Mouse (Mus musculus) neural tube, postnatal 0 days (tissue): Measurements from ENCODE around the gene Jak2. TPM values are rescaled to one million over a fixed set of nuclear protein-coding genes. Genes with fewer than 3 reads are reported as not detected.

Experiments used
- polyA plus RNA-seq: library from polyadenylated mRNA; unstranded; fragments of >200 nt; fragmentation: Nextera tagmentation; extraction: Ambion mirVana; gene quantifications from 2 replicates; pipeline ENCODE4 v1.2.1, GENCODE M21; 2015

Gene Jak2
- polyA plus RNA-seq, result 10.4 and 10.6 TPM in 2 replicates

DNA sequence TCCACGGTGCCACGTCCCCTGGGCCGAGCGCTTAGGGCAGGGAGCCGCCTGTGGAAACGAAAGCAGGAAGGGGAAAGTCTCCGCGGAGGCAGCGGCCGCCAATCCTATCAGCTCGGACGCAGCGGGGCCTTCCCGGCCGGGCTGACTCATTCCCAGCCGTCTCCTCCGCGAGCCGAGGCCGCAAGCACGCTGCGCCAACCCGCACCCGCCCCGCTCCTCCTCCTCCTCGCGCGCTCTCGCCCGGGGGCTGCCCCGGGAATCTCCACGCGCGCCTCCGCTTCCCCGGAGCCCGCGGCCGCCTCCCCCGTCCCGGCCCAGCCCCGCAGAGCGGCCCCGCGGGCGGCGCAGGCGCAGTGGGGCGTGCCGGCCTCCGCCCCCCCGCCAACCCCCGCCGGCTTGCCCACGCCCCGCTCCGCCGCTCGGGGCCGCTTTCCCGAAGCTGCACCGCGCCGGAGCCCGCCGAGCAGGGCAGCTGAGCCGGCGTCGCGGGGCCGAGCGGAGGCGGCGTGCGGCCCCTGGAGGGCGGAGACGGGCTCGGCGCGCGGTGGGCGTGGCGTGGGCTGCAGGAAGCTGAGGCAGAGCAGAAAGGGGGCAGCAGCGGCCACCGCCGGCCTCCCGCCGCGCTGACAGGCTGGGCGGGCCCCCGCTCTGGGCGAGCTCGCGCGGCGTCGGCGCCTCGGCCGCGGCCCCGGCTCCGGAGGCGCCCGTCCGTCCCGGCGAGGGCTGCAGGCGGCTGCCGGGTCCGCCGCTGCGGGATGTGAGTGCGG lies at the start of gene Jak2:
Gene Jak2, plus strand, starts transcription at position 638 of the 767 bp plus-strand sequence.

DNA sequence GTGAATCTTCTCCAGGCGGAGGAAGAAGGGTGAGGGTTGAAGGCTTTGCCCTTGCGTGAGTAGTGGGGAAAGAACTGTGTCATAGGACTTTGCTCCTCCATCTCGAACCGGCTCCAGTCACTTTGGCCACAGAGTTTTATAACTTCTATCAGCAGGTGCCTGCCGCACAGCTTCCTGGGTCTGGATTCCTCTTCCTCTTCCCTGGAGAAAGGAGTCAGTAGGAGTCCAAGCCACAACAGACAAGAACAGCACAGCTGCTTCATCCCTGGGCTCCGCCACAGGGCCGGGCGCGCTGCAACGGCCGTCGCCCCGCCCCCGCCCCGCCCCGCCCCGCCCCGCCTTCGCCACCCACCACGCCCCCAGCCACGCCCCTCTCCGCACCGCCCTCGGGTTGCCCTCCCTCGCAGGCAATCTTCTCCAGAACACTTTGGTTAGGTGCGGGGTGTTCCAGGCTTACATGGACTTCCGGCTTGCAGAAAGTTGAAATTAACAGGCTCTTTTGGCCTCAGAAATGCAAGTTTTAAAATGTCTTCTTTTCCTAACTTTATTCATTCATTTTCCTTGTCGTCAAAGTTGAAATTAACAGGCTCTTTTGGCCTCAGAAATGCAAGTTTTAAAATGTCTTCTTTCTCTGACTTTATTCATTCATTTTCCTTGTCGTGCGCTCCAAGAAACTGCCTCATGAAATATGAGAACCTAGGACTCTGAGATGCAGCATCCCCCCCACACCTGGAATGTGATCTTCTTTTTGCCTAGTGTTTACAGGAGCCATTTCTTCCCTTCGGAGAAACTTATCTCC lies 73.6 kb downstream of the Jak2 start, which contains the start of gene Insl6:
Gene Insl6, minus strand, starts transcription at position 304 of the 799 bp plus-strand sequence.

DNA sequence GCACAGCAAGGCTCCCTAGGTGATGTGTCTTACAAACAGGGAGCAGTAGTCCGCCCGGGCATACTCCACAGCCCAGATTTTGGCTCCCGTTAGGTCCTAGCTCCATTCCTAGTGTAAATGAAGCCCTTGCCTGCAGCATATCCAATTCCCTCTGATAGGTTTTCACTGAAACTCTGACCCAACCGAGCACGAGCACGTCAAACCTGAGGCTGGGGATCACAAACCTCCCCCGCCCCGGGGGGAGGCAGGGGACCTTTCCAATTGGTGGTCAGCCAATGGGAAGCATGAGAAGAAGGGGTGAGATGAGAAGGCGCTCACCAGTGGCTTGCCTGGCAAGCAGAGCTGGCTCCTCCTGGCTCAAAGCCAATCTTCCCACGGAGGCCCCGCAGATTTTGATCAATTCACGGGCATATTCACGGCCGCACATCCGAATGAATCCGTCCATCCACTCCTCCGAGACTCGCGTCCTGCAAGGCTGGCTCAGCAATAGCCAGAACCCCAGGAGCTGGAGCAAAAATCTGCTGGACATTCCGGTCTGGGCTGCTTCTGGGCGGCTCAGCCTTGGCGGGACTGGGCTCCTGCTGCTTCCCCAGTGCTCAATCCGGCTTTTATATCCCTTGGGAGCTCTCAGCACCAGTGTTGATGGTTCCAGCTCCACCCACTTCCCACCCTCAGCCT lies 82.6 kb downstream of the Jak2 start, which contains the start of gene Rln1:
Gene Rln1, minus strand, starts transcription at position 603 of the 678 bp plus-strand sequence.

Other genes with a start within 250 kb of the Jak2 start
- 68.4 and 74.6 TPM in 2 replicates for gene Ak3, start 203.9 kb upstream of the Jak2 start, polyA plus RNA-seq
- gene Rcl1, start 150.5 kb upstream of the Jak2 start, polyA plus RNA-seq, result 40.5 and 41.2 TPM in 2 replicates
- gene Insl6, start 73.5 kb downstream of the Jak2 start, polyA plus RNA-seq, result 1.2 and 1.9 TPM in 2 replicates
- 5.1 and 6.3 TPM in 2 replicates for gene Rln1, start 82.8 kb downstream of the Jak2 start, polyA plus RNA-seq
- 68.9 and 69.0 TPM in 2 replicates for gene Plgrkt, start 115.6 kb downstream of the Jak2 start, polyA plus RNA-seq
- 0.57 and 0.61 TPM in 2 replicates for gene Cd274, start 115.6 kb downstream of the Jak2 start, polyA plus RNA-seq
- gene Pdcd1lg2, start 159.1 kb downstream of the Jak2 start, polyA plus RNA-seq, result 0.14 and 0.15 TPM in 2 replicates